Mouse (Mus musculus) cerebellum, adult 18-20 months (tissue): ENCODE data around the gene Gm13941.
A peak's percentile ranks its signal among the peaks of the same experiment; 100 is the strongest.

Source experiments
- DNase-seq, 2 experiments: peaks; one replicate each; pipeline ENCODE4 v3.0.0; 2021

The Gm13941 gene

GRCm38 (mm10) chr2:111105882-111106281, at the start of gene Gm13941:
Gene Gm13941 (minus strand): TSS chr2:111105982.
- DNase-seq = no peak

- no peak for DNase-seq
These were observed 47.1 kb upstream of the Gm13941 start, which contains the start of gene Gm15130 for GRCm38 (mm10) chr2:111152836-111153235. Gene Gm15130 (minus strand): TSS chr2:111152936.

GRCm38 (mm10) chr2:111135739-111136138, 30.0 kb upstream of the Gm13941 start:
- no peak for DNase-seq

DNA sequence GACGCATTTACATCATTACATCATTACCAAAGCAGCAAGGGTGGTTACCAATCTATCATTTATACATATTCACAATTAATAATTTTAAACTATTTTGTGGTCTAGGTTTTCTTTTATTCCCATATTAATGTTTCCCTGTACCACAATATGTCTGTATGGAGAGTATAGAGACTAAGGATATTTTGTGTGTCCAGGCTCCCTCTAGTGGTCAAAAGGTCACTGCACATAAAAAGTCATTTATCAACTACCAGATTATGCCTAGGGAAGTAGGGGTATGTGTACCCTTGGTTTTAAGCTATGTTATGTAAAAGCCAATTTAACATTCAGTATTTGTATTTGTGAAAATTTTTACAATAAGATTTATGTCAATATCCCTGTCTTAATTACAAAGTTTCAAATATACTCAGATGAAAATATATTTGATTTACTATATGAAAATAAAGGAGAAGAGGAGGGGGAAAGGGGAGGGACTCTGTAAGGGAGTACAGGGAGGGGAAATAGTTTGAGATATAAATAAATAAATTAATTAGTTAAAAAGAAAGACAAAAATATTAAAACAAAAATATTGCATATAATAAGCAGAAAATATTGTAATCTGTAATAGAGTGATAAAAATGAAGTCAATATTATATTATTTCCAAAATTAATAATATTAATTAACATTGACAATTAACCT, 47.1 kb downstream of the Gm13941 start:
- peak; percentile 32 to 46 for DNase-seq
